Mouse (Mus musculus): ENCODE results near the gene Rnf8. TPM values are rescaled to one million over a fixed set of nuclear protein-coding genes. Genes with fewer than 3 reads are reported as not detected.
A peak's percentile ranks its signal among the peaks of the same experiment; 100 is the strongest.

The Rnf8 gene
- polyA plus RNA-seq, 1 experiment from 2014 or later, result 119 TPM

DNA sequence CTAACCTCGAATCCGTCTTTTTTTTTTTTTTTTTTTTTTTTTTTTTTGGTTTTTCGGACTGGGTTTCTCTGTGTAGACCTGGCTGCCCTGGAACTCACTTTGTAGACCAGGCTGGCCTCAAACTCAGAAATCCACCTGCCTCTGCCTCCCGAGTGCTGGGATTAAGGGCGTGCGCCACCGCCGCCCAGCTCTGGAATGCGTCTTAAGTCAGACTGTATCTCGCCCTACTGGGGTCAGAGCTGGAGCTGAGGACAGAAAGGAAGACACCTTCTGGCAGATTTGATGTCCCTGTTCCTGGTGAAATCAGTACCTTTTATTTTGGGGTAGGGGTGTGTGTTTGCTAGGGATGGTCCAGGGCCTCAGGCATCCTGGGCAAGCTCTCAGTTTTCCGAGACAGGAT is 17.7 kb downstream of the Rnf8 start:
- WGBS, result 93% methylated on average over 11 of the region's 11 CpGs
- Histone ChIP-seq H3K4me3 (no peak overlapping the region), H3K27me3 (replicated peaks; ENCODE audit: low read depth, poor library complexity, severe bottlenecking) (no peaks in the 10 kb centered on the region), H3K36me3 (replicated peaks) (peaks cover 99% of the 10 kb centered on the region), H3K9me3 (no peaks in the 10 kb centered on the region), H3K27ac (replicated peaks) (no peak overlapping the region), H3K4me1 (no peaks in the 10 kb centered on the region)
- no peak for DNase-seq (ENCODE audit: low spot score)

DNA sequence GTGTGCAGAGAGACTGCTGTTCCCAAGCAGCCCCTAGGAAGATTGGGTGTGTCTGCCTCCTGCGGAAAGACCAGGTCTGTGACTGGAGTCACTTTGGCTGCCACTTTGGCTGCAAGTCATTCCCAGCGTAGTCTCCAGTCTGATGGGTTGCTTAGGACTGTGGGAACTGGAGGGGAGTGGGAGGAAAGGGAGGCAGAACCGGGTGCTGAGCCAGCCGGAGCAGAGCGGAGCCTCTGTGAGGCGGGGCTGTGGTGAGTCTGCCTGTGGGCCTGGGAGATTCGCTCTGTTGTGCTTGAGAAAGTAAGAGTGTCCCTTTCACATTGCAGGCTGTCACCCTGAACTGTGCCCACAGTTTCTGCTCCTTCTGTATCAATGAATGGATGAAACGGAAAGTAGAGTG is 20.9 kb downstream of the Rnf8 start:
- no peak overlapping the region for H3K4me3 ChIP-seq
- no peaks in the 10 kb centered on the region for H3K9me3 ChIP-seq
- no peaks in the 10 kb centered on the region for H3K27me3 ChIP-seq (replicated peaks; ENCODE audit: low read depth, poor library complexity, severe bottlenecking)
- peaks cover 99% of the 10 kb centered on the region for H3K36me3 ChIP-seq (replicated peaks)
- 90% methylated on average over 8 of the region's 8 CpGs for WGBS
- no peak for DNase-seq (ENCODE audit: low spot score)
- no peaks in the 10 kb centered on the region for H3K4me1 ChIP-seq
- H3K27ac ChIP-seq (replicated peaks), result no peak overlapping the region

DNA sequence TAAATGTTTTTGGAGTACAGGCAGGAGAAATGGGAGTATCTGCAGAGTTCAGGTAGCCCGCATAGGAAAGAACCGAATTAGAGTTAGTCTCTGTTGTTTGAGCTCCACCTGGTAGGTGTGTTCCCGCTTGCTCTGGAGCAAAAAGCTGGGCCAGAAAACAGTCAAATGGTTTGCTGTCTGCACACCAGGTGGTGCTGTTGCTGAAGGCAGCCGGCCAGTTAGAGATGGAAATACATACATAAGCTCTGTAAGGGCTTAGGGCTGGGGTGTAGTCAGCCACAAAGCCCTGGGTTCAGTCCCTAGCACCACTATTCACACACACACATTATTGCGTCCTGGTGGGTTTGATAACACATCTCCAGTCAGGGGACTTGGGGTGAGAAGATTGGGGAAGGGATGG is 21.5 kb downstream of the Rnf8 start:
- Histone ChIP-seq H3K36me3 (replicated peaks) (peaks cover 99% of the 10 kb centered on the region), H3K4me1 (no peaks in the 10 kb centered on the region), H3K27ac (replicated peaks) (no peak overlapping the region), H3K27me3 (replicated peaks; ENCODE audit: low read depth, poor library complexity, severe bottlenecking) (no peaks in the 10 kb centered on the region), H3K4me3 (no peak overlapping the region), H3K9me3 (no peaks in the 10 kb centered on the region)
- 78% methylated on average over 5 of the region's 5 CpGs for WGBS
- DNase-seq (ENCODE audit: low spot score), result no peak

DNA sequence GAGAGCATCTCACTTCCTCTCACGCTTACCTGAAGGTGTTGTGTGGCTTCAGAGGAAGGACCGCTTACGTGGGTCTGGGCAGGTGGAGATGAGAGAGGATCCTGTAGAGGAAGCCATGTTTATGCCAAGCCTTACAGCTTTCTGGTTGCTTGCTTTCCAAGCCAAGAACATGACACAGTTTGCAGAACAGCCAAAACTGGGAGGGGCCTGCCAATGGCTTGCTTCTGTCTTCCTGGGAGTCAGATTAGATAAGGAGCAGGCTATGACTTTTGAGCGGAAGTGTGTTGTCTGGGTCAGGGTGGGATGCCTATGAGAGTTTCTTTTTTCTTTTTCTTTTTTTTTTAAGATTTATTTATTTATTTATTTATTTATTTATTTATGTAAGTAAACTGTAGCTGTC is 22.8 kb downstream of the Rnf8 start:
- no peaks in the 10 kb centered on the region for H3K4me1 ChIP-seq
- no peaks in the 10 kb centered on the region for H3K9me3 ChIP-seq
- peaks cover 99% of the 10 kb centered on the region for H3K36me3 ChIP-seq (replicated peaks)
- no peak for DNase-seq (ENCODE audit: low spot score)
- H3K27me3 ChIP-seq (replicated peaks; ENCODE audit: low read depth, poor library complexity, severe bottlenecking), result no peaks in the 10 kb centered on the region
- no peak overlapping the region for H3K27ac ChIP-seq (replicated peaks)
- WGBS, result 96% methylated on average over 4 of the region's 4 CpGs
- H3K4me3 ChIP-seq, result no peak overlapping the region

DNA sequence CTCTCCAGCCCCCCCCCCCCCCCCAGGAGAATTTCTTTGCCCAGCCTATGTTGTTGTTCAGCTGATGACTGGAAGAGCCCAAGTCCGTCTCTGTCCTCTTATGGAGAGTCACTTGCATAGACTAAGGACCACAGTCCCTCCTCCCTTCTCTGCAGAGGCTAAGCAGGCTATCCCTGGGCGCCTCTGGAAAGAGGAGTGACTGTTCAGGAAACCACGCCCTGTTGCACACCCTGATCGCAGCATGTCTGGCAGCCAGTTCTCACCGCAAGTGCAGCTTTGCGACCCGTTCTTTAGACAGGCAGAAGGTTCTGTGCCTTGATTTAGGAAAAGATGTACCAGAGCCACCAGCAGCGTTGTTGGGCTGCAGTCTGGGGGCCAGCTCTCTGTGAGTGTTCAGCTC is 23.3 kb downstream of the Rnf8 start:
- Histone ChIP-seq H3K9me3 (no peaks in the 10 kb centered on the region), H3K27ac (replicated peaks) (no peak overlapping the region), H3K4me3 (no peak overlapping the region), H3K27me3 (replicated peaks; ENCODE audit: low read depth, poor library complexity, severe bottlenecking) (no peaks in the 10 kb centered on the region), H3K4me1 (no peaks in the 10 kb centered on the region), H3K36me3 (replicated peaks) (peaks cover 99% of the 10 kb centered on the region)
- no peak for DNase-seq (ENCODE audit: low spot score)
- WGBS, result 86% methylated on average over 8 of the region's 8 CpGs

DNA sequence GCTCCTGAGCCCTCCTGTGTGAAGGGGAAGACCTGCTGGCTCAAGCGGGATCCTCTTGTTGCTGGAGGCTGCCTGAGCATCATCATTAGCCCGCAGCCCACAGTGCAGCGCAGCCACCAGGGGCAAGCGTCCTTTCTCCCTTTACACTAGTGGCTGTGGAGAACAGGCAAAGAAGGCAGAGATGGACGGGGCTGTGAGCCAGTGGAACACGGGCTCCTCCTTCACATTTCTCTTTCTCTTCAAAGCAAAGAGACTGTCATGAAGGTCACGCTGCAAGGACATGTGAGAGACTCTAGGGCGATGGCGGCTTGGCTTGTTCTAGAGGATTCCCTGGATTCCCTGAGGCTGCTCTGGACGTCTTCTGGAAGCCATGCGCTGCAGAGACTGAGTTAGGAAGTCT is 26.4 kb downstream of the Rnf8 start:
- Histone ChIP-seq H3K4me1 (peaks cover 5% of the 10 kb centered on the region), H3K27ac (replicated peaks) (no peak overlapping the region), H3K9me3 (no peaks in the 10 kb centered on the region), H3K27me3 (replicated peaks; ENCODE audit: low read depth, poor library complexity, severe bottlenecking) (no peaks in the 10 kb centered on the region), H3K4me3 (no peak overlapping the region), H3K36me3 (replicated peaks) (peaks cover 80% of the 10 kb centered on the region)
- 94% methylated on average over 11 of the region's 11 CpGs for WGBS
- no peak for DNase-seq (ENCODE audit: low spot score)

DNA sequence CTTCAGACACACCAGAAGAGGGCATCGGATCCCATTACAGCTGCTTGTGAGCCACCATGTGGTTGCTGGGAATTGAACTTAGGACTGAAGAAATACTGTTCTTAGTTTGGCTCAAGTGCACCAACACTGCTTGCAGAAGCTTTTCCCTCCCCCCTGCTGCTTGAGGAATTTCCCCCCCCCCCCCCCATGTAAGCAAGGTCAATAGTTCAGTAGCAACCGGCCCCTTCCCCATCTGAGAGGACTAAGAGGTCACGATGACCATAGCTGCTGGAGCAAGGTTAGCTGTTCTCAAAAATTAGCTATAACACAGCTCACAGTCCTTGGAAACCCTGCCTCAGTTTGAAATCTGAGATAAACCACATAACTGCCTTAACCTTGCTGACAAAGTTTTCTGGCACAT is 27.6 kb downstream of the Rnf8 start:
- Histone ChIP-seq H3K4me3 (no peak overlapping the region), H3K27me3 (replicated peaks; ENCODE audit: low read depth, poor library complexity, severe bottlenecking) (no peaks in the 10 kb centered on the region), H3K9me3 (no peaks in the 10 kb centered on the region), H3K4me1 (peaks cover 5% of the 10 kb centered on the region), H3K36me3 (replicated peaks) (peaks cover 76% of the 10 kb centered on the region), H3K27ac (replicated peaks) (no peak overlapping the region)
- no peak for DNase-seq (ENCODE audit: low spot score)
- 54% methylated on average over 3 of the region's 3 CpGs for WGBS

DNA sequence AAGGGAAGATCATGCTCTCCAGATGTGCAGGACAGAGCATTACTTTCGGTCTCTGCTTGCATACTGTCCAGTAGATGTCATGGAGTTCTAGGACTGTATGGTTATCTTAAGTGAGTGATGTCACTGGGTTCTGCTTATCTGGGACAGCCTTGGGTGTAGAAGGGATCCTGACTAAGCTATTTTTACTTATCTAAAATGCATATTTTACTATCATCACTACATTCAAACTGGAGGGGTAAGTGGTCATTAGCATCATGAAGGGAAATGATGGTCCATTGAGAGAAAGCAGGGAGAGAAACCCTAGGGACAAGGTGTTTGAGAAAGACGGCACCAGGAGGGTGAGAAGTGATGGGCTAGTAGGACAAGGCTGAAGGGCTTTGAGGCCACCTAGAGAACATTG is 43.7 kb downstream of the Rnf8 start:
- DNase-seq (ENCODE audit: low spot score), result no peak
- Histone ChIP-seq H3K4me1 (peaks cover 9% of the 10 kb centered on the region), H3K27me3 (replicated peaks; ENCODE audit: low read depth, poor library complexity, severe bottlenecking) (no peaks in the 10 kb centered on the region), H3K9me3 (no peaks in the 10 kb centered on the region), H3K36me3 (replicated peaks) (peaks cover 5% of the 10 kb centered on the region), H3K27ac (replicated peaks) (no peak overlapping the region), H3K4me3 (no peak overlapping the region)
- WGBS, result 81% methylated on average over 2 of the region's 2 CpGs

DNA sequence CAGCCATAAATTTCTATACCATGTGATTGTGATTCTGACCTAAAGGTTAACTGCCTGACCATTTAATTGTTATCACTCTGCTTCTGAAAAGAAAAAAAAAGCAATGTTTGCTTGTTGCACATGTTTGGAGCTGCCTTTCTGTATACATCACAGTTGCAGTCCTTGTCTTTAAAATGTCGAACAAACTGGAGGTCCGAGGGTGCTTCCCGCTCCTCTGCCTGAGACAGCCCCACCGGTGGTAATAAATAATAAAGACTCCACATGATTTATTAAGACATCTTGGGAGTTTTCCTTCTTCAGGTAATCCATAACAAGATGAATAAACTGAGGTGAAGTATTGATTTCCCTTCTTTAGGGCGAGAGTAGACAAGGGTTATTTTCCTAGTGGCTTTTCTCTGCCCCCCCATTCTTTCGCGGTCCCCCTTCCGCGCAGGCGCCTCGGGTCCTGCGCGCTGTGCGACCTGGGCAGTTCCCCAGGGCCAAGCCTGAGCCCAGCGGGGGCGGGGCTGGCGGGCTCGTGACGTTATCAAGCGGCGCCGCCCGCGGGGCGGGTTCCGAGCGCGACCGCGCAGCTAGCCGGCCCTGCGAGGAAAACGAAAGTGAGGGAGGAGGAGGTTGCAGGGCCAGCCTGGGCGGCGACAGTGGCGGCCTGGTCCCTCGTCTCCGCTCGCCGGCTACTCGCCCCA is 45.6 kb downstream of the Rnf8 start, which contains the start of gene Cmtr1:
Gene Cmtr1 (plus strand): TSS at position 520 of the 686 bp plus-strand sequence.
- peak within 1 kb of the TSS; percentile 97 for H3K27ac ChIP-seq (replicated peaks)
- peaks cover 9% of the 10 kb centered on the region for H3K4me1 ChIP-seq
- DNase-seq (ENCODE audit: low spot score), result peak; percentile 97
- H3K27me3 ChIP-seq (replicated peaks; ENCODE audit: low read depth, poor library complexity, severe bottlenecking), result no peaks in the 10 kb centered on the region
- 2% methylated on average over 41 of the region's 41 CpGs for WGBS
- H3K9me3 ChIP-seq, result no peaks in the 10 kb centered on the region
- H3K36me3 ChIP-seq (replicated peaks), result peaks cover 24% of the 10 kb centered on the region
- H3K4me3 ChIP-seq, result peak within 1 kb of the TSS; percentile 99

DNA sequence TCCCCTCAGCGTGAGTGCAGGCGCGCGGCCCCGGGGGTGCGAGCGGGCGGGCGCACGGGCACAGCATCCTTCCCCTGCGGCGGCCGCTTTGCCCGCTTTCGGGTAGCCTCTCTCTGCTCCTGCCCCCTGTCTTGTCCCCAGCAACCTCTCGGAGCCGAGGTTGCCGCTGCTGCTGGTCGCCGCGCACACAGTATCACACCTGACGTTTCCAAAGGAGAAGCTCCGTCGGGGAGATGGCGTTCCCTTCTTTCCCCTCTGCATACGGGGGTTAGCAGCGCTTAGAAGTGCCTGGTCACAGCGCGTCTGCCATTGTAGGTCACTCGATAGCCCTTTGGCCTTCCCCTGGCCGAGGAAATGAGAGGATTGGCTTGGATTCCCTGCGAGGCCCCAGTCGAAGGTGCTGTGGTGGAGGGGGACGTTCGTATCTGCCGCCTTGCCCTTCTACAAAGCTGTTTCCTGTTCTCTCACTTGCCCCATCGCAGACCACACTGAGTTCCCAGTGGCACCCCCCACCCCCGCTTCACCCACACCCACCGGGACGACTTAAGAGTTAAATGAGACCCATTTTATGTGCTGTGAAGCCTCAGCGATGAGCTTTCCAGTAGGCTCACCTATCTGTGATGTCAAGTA is 46.3 kb downstream of the Rnf8 start:
- no peaks in the 10 kb centered on the region for H3K27me3 ChIP-seq (replicated peaks; ENCODE audit: low read depth, poor library complexity, severe bottlenecking)
- peak overlapping the region; percentile 97 for H3K27ac ChIP-seq (replicated peaks)
- peak overlapping the region; percentile 99 for H3K4me3 ChIP-seq
- H3K36me3 ChIP-seq (replicated peaks), result peaks cover 30% of the 10 kb centered on the region
- no peaks in the 10 kb centered on the region for H3K9me3 ChIP-seq
- under 1% methylated on average over 41 of the region's 41 CpGs for WGBS
- no peak for DNase-seq (ENCODE audit: low spot score)
- peaks cover 9% of the 10 kb centered on the region for H3K4me1 ChIP-seq

DNA sequence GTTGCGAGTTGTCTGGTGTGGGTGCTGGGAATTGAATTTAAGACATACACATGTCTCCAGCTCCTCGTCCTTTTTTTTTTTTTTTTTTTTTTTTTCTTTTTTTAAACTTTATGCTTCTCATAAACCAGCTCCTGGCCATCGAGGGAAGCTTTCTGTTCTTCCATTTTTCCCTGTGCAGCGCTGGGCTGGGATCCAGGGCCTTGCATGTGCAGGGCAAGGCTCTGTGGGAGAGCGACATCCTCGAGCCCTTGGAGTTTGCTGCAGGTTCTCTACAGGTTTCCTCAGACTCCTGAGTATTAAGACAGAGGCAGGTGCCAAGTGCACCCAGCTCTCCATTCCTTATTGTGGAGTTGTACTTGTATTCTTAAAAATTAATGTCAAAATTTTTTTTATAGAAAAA is 47.6 kb downstream of the Rnf8 start:
- Histone ChIP-seq H3K27me3 (replicated peaks; ENCODE audit: low read depth, poor library complexity, severe bottlenecking) (no peaks in the 10 kb centered on the region), H3K9me3 (no peaks in the 10 kb centered on the region), H3K36me3 (replicated peaks) (peaks cover 42% of the 10 kb centered on the region), H3K4me1 (peaks cover 9% of the 10 kb centered on the region), H3K27ac (replicated peaks) (no peak overlapping the region), H3K4me3 (no peak overlapping the region)
- WGBS, result 92% methylated on average over 6 of the region's 6 CpGs
- DNase-seq (ENCODE audit: low spot score), result no peak

DNA sequence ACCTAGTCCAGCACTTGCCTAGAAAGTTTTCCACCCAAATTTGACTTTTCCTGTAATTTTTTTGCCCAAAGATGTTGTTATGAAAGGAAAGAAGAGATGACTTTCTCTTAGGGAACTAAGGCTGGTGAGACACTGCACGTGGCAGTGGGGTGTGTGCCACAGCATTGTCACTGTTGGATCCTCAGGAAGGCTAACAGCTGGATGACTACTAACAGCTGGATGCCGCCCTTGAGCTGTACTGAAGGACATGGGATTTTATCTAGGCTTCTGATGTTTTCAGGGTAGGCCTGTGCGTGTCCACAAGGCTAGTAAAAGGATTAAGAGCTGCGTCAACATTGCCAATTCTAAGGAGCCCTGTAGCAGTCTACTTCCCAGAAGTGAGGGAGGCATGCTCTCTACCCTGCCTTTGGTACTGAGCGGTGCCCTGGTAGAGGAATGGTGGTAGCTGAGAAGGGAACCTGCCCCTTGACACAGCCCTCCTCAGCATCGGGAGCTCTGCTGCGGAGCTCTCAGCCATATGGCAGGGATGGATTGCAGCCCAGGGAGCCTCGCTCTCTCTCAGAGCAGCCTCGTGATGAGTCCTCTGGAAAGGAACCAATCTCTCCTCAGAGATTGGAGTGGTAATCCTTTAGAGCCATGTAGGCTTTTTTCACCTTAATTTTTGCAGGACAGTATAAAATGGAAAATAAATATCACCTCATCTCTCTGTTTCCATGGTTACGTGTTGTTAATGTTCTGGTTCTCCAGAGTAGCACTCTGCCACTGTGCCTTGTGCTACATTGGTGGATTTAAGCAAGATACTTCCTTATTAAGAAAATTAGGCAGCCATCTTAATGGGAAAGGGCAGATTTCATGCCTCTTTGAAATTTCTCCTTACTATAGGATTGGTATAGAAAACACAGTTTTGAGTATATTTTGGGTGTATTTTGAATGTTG is 53.7 kb downstream of the Rnf8 start:
- WGBS, result 86% methylated on average over 10 of the region's 10 CpGs
- Histone ChIP-seq H3K9me3 (no peaks in the 10 kb centered on the region), H3K27me3 (replicated peaks; ENCODE audit: low read depth, poor library complexity, severe bottlenecking) (no peaks in the 10 kb centered on the region), H3K27ac (replicated peaks) (no peak overlapping the region), H3K4me1 (no peaks in the 10 kb centered on the region), H3K4me3 (no peak overlapping the region), H3K36me3 (replicated peaks) (peaks cover 94% of the 10 kb centered on the region)
- no peak for DNase-seq (ENCODE audit: low spot score)

Measured in embryonic facial prominence, embryonic 10.5 days (tissue).